Mouse (Mus musculus) frontal cortex, postnatal 25 days (tissue): ENCODE data around the gene Ascl3.
A peak's percentile ranks its signal among the peaks of the same experiment; 100 is the strongest.

Experiments
- DNase-seq, 2 experiments: peaks; one replicate each; pipeline ENCODE4 v3.0.0; 2022; ENCODE audit warnings: low spot score in 2 of 2

The Ascl3 gene

DNA sequence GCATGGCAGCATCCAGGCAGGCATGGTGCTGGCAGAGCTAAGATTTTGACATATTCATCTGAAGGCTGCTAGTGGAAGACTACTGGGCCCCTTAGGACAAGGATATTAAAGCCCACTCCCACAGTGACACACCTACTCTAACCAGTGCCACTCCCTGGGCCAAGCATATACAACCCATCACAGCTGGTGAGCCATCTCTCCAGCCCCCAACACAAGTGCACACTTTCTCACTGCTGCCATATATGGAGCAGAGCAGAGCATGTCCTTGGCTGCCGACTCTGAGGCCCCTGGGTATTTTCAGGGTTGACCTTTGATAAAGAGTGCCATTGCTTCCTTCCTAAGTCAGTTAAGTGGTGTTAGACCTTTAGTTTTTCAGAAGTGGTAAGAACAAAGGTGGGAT lies 21.5 kb downstream of the Ascl3 start:
- no peak for DNase-seq

DNA sequence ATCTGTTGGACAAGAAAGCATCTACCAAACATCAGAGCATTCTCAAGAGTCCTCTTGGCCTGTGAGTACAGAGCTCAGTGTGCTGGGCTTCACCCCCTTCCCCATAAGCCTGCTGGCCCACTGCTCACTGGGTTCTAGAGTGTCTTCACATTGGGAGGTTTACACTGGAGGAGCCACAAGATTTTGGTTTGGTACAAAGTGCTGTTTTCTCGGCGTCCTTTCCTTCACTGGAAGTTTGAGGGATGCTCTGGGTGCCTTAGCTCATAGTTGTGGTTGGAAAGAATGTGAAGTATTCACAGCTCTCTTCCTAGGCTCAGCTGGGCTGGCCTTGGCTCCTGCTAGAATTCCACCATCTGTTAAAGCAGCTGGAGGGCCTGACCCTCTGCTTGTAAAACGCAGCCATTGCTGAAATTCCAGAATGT lies 22.6 kb downstream of the Ascl3 start:
- DNase-seq = no peak

GRCm38 (mm10) chr7:109707023-109707785 lies 24.3 kb downstream of the Ascl3 start:
- peak in 1 of 2 experiments; percentile 40 for DNase-seq

- no peak for DNase-seq
Measured at GRCm38 (mm10) chr7:109704461-109704860, 27.1 kb downstream of the Ascl3 start.

DNA sequence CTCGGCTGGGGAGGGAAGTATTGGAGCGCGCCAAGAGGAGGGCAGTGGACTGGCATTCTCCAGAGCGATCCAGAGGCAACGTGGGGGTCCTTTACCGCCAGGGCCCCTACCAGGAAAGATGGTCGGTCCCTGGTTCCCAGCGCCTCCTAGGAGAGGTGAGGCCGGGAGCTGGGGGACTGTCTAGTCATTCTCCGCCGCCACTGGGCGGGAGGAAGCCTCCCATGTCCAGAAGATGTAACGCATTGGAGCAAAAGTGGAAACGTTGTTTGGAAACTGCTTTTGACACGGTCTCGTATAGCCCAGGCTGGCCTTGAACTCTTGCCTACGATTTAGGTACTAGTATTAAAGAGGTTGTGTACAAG lies 27.5 kb downstream of the Ascl3 start:
- no peak for DNase-seq

GRCm38 (mm10) chr7:109703190-109704015 lies 28.1 kb downstream of the Ascl3 start, which contains the start of the genes St5 and Akip1:
Gene St5, minus strand, starts transcription at chr7:109703605.
Gene Akip1, plus strand, starts transcription at chr7:109703690.
- DNase-seq = peak; percentile 81 to 85

GRCm38 (mm10) chr7:109702721-109703120 lies 28.8 kb downstream of the Ascl3 start:
- no peak for DNase-seq

GRCm38 (mm10) chr7:109700213-109700612 lies 31.3 kb downstream of the Ascl3 start:
- no peak for DNase-seq

- DNase-seq = no peak
Measured at GRCm38 (mm10) chr7:109695339-109695726, 36.2 kb downstream of the Ascl3 start.

DNA sequence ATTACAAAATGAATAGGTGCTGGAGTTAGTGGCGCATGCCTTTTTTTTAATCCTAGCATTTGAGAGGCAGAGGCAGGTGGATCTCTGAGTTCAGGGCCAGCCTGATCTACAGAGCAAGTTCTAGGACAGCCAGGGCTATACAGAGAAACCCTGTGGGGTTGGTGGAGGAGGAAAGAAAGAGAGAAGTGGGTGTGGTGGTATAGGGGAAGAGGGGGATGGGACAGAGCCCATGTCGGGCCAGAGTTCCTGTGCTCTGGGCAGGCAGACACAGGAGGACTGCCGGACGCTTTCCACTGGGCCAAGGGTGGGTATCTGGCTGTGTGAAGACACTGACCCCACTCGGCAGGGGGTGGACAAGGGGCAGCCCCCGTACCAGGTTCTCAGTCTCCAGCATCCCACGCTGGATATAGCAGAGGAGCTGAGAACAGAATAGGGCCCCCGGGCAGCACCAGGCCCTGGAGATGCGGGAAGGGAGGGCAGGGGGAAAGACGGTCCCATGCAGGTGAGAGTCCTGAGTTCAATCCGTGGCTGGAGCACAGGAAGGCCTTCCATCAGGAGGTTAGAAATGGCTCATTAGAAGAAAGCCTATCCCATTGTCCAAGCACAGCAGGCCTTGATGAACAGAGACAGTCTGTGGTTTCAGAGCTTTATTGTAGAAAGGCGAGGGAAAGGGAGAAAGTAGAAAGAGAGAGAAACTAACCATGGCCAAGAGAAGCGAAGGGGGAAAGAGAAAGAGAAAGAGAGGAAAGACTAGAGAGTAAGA lies 36.8 kb downstream of the Ascl3 start:
- no peak for DNase-seq

DNA sequence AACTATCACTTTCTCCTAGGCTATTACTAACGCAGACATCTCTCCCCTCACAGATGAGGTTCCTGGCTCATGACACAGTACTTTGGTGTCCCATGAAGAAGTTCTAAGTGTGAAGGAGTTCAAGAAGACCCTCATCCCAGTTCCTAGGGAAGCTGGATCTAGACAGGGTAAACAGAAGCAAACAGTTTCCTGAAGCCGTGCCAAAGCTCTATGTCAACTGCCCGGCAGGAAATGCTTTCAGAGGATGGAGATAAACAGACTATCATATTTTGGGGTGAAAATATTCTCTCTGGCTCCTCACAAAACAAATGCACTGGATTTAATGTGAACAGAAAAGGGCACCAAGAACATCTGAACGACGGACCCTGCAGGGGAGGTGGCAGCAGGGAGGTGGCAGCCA lies 40.6 kb downstream of the Ascl3 start:
- no peak for DNase-seq

- DNase-seq = no peak
Measured at GRCm38 (mm10) chr7:109690101-109690500, 41.4 kb downstream of the Ascl3 start.

DNA sequence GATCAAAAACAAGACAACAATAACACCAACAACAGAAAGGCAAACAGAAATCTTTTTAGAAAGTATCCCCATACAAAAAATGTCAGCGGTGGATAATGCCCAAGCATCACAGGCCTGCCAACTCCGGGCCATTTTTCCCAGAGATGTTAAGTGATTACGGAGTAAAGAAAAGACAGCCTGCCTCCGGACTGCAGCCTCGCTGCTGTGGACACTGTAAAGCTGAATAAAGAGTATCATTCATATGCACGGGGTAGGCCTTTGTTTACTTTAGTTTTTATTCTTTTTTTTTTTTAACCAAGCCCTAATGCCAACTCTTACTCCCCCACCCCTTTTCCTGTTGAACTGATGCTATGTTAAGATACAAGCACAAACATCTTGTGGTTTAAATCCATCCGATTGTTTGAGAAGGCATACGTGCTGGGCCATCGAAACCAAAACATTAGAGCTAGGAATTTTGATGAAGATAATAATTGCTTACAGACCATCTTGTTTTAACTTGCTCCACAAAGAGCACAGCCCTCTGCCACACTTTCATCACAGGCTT lies 44.9 kb downstream of the Ascl3 start:
- no peak for DNase-seq

DNA sequence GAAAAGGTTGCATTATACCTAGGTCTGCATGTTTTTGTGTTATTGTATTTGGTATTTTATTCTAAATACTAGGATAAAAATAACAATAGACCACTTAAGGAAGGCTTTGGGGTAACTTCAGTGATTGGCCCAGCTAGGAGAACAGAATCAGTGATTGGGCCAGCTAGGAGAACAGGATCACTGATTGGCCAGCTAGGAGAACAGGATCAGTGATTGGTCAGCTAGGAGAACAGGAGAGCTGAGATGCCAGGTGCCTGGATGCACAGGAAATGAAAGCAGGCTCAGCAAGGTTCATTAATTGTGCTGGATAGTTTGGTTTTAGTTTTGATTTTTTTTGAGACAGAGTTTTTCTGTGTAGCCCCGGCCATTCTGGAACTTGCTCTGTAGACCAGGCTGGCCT lies 50.6 kb downstream of the Ascl3 start:
- no peak for DNase-seq

- no peak for DNase-seq
Measured at GRCm38 (mm10) chr7:109680284-109680683, 51.2 kb downstream of the Ascl3 start.
